Mouse (Mus musculus) gastrocnemius, postnatal 10 days (tissue): ENCODE data around the gene Prss21. TPM values are rescaled to one million over a fixed set of nuclear protein-coding genes. Genes with fewer than 3 reads are reported as not detected.
"Not testable (repeated sequence)": the region's sequence is repeated elsewhere in the genome, so short reads cannot be mapped to it uniquely, and the experiment has no call there.

Source experiments
- DNase-seq: peaks from one replicate; pipeline ENCODE4 v3.0.0; 2021; ENCODE audit warnings: mixed read lengths
- microRNA-seq, 2 experiments: library from miRNA; unstranded; fragments of <30 nt; microRNA quantifications; one replicate each; pipeline ENCODE4 v1.2.0; 2021
- total RNA-seq, 2 experiments: library from RNA; stranded (reverse); gene quantifications; 2 replicates each; pipeline ENCODE4 v1.2.3; 2021

Prss21 gene
- total RNA-seq, 2 experiments from 2014 or later = not detected

DNA sequence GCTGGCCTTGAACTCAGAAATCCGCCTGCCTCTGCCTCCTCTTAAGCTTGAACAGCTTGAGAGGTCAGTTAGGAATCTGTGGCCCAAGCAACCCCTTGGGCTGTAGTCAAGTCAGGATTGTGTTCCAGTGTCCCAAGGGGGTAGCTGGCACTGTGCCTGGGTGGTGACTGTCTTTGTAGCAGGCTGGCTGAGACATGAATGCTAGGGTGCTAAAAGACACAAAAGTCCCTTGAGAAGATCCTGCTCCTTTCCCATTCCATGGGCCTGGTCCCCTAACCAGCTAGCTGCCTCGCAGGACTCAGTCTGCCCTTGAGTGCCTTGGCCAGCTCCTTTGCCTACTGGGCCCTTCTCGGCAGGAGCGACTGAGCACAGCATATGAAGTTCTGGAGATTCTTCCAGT is 4.9 kb upstream of the Prss21 start:
- no peak for DNase-seq

DNA sequence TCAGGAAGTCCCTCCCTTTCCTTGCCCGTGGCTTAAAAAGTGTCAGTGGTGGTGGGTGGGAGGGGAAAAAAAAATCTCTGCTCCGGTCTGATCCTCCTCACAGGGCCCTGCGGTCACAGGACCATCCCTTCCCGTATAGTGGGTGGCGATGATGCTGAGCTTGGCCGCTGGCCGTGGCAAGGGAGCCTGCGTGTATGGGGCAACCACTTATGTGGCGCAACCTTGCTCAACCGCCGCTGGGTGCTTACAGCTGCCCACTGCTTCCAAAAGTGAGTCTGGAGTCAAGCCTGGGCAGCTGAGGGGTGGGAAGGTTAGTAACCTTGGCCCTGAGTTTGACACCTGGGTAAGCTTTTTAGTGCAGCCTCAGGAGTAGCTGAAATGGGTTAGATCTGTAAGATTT is 657 bp downstream of the Prss21 start:
- no peak for DNase-seq

DNA sequence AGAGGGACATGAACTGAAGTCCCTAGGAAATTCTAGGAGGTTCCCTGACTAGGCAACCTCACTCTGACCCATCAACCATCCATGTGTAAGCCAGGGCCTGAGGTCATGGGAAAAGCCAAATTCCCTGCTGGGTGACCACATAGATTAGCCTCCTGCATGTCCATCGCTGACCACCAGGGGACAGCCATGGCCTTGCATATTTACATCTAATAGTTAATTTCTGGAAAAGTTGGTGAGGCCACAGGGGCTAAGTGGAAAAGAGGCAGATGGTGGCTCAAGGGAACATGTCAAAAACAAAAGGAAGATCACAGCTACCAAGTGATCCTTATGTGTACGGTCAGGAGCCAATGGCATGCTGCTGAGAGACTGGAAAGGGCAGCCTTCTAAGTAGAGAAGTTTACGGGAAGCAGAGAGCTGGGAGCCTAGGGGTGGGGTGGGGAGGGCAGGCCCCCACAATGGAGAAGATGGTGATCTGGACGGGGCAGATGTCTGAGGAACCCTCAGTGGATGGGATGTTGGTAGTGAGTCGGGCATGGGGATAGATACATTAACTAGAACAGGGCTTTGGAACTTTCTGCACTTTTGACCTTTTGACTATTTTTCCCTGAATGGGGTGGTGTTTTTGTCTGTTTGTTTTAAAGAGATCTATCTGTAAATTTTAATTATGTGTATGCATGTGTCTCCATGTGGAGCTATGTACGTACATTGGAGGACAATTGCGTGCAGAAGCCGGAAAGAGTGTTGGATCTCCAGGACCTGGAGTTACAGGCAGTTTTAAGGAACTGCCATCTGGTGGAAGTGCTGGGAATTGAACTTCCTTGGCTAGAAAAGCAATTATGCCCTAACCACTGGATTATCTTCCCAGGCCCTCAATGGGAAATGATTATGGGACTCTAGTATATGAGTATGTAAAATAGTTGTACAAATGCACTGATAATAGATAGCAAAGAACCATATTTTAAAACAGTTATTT is 6.3 kb downstream of the Prss21 start:
- DNase-seq = peak; percentile 59

DNA sequence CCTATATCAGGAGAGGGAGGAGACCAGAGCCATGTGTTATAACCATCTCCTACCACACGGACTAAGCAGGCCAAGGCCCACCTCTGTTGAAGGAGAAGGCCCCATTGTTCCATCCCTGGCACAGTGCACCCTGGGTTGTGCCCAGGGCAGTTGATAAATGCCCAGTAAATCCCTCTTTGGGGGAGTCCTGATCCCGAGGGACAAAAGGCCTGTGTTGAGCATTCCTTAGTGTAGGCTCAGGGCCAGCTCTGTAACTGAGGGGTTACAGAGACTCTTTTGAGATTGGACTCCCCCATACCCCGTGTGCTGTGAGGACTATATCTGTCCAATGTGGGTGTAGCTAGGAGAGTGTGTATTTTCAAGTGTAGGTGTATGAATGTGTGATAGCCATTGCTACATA is 8.9 kb downstream of the Prss21 start:
- no peak for DNase-seq

DNA sequence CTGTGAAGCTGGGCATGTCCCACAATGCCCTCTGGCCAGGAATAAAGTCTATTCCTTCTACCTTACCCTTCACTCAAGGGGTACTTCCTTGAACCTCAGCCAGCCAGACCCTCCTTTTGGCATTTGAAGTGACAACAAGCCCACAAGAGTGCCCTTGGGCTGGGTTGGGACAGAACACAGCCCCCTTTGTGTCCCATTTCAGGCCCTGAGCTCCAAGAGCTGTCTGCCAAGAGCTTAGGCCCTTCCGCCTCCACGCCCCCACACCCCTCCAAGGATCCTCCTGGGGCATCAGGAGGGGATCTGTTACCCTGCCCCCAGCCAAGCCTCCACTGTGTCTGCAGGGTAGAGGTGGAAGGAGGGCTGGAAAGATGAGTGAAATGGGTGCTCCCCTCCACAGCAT is 9.3 kb downstream of the Prss21 start:
- no peak for DNase-seq

DNA sequence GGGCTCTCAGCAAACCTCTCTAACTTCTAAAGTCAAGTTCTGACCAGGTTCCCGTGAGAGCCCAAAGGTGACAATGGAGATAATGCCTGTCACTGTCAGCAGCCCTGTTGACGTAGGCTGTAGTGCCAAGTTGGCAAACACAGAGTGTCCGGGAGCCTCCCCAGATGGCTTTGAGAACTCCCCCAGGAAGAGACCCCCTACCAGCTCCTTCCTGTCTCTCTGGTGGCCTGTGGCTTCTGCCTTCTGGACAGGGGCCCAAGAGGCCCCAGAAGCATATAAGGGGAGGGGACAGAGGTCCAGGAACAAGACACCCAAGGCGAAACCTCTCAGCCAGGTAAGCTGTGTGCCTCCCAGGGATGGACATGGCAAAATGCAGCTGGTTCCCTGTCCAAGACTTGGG is 12.7 kb downstream of the Prss21 start, which contains the start of the genes Dcpp1 and Dcpp2:
Gene Dcpp1, plus strand, starts transcription at position 301 of the 400 bp plus-strand sequence.
Gene Dcpp2, plus strand, starts transcription at position 305 of the 400 bp plus-strand sequence.
- DNase-seq = not testable (repeated sequence)

DNA sequence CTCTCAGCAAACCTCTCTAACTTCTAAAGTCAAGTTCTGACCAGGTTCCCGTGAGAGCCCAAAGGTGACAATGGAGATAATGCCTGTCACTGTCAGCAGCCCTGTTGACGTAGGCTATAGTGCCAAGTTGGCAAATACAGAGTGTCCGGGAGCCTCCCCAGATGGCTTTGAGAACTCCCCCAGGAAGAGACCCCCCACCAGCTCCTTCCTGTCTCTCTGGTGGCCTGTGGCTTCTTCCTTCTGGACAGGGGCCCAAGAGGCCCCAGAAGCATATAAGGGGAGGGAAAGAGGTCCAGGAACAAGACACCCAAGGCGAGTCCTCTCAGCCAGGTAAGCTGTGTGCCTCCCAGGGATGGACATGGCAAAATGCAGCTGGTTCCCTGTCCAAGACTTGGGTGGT is 49.3 kb downstream of the Prss21 start, which contains the start of gene Dcpp3:
Gene Dcpp3, plus strand, starts transcription at position 301 of the 400 bp plus-strand sequence.
- DNase-seq = not testable (repeated sequence)

Small RNA genes lying within 50 kb of the gene (microRNA-seq; reads per million reads assigned to microRNA genes)
- 0.25 to 1.6 reads per million in 2 experiments for gene Mir5125

Other genes starting within 250 kb of the Prss21 start
- under 1 TPM; 0.35 to 0.43 TPM for gene Mmp25, start 222.8 kb upstream of the Prss21 start, total RNA-seq
- not detected for gene Bicdl2, start 207.6 kb upstream of the Prss21 start, total RNA-seq
- gene Hcfc1r1, start 194.5 kb upstream of the Prss21 start, total RNA-seq = 100 to 1,000 TPM; 273 to 283 TPM
- gene Thoc6, start 194.2 kb upstream of the Prss21 start, total RNA-seq = 10 to 100 TPM; 17.7 to 21.2 TPM
- gene Tnfrsf12a, start 190.6 kb upstream of the Prss21 start, total RNA-seq = 10 to 100 TPM; 33.4 to 51.3 TPM
- not detected for gene Cldn6, start 188.8 kb upstream of the Prss21 start, total RNA-seq
- under 1 TPM; 0.54 to 0.70 TPM for gene Cldn9, start 184.0 kb upstream of the Prss21 start, total RNA-seq
- gene 1520401A03Rik, start 145.3 kb upstream of the Prss21 start, total RNA-seq = under 1 TPM; 0.12 to 0.23 TPM
- 1 to 10 TPM; 4.7 to 5.6 TPM for gene Pkmyt1, start 141.7 kb upstream of the Prss21 start, total RNA-seq
- 1 to 10 TPM; 7.6 to 9.4 TPM for gene Paqr4, start 127.2 kb upstream of the Prss21 start, total RNA-seq
- gene Kremen2, start 122.2 kb upstream of the Prss21 start, total RNA-seq = not detected
- gene Flywch1, start 96.5 kb upstream of the Prss21 start, total RNA-seq = 10 to 100 TPM; 39.0 to 39.5 TPM
- 1 to 10 TPM; 3.4 to 3.8 TPM for gene Flywch2, start 82.0 kb upstream of the Prss21 start, total RNA-seq
- 100 to 1,000 TPM; 177 to 255 TPM for gene Srrm2, start 77.5 kb upstream of the Prss21 start, total RNA-seq
- gene Elob, start 38.9 kb upstream of the Prss21 start, total RNA-seq = 100 to 1,000 TPM; 364 to 374 TPM
- gene Prss33, start 32.0 kb upstream of the Prss21 start, total RNA-seq = not detected
- not detected for gene Prss32, start 24.2 kb upstream of the Prss21 start, total RNA-seq
- gene Prss41, start 23.9 kb upstream of the Prss21 start, total RNA-seq = not detected
- not detected for gene Dcpp1, start 12.8 kb downstream of the Prss21 start, total RNA-seq
- gene Dcpp2, start 12.8 kb downstream of the Prss21 start, total RNA-seq = not detected
- not detected for gene Dcpp3, start 49.4 kb downstream of the Prss21 start, total RNA-seq
- gene Sbp, start 73.6 kb downstream of the Prss21 start, total RNA-seq = not detected
- gene Sbpl, start 87.2 kb downstream of the Prss21 start, total RNA-seq = not detected
- not detected for gene Prss30, start 112.5 kb downstream of the Prss21 start, total RNA-seq
- not detected for gene Prss22, start 130.0 kb downstream of the Prss21 start, total RNA-seq
- not detected for gene Prss27, start 170.1 kb downstream of the Prss21 start, total RNA-seq
- 10 to 100 TPM; 16.9 to 18.2 TPM for gene Kctd5, start 205.4 kb downstream of the Prss21 start, total RNA-seq